Mouse (Mus musculus): ENCODE data around the gene Aldoc.

Gene Aldoc

DNA sequence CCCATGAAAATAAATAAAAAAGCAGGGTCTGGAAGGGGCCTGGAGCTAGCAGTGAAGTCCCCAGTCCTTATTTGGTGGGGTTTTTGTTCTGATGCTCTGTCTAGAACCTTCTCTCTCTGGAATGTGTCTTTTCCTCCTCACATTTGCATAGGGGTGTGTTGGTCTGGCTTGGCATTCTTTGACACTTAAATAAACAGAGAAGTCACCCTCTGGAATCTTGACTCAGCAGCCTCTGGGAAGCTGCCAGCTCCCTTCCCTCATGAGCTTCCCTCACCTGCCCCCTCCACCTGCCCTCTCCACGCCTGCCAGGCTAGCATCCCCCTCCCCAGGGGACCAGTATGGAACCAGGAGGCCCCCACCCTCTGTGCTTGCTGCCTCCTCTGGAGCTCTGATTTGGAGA, 47.6 kb downstream of the Aldoc start:
- TF ChIP-seq GATA4 (IDR thresholded peaks at IDR 0.05; ENCODE audit: insufficient replicate concordance, low read length) = no peak

GRCm38 (mm10) chr11:78371711-78372110, 48.9 kb downstream of the Aldoc start:
- no peak for TF ChIP-seq GATA4 (IDR thresholded peaks at IDR 0.05; ENCODE audit: insufficient replicate concordance, low read length)

GRCm38 (mm10) chr11:78372166-78372565, 49.4 kb downstream of the Aldoc start:
- TF ChIP-seq GATA4 (IDR thresholded peaks at IDR 0.05; ENCODE audit: insufficient replicate concordance, low read length) = no peak

DNA sequence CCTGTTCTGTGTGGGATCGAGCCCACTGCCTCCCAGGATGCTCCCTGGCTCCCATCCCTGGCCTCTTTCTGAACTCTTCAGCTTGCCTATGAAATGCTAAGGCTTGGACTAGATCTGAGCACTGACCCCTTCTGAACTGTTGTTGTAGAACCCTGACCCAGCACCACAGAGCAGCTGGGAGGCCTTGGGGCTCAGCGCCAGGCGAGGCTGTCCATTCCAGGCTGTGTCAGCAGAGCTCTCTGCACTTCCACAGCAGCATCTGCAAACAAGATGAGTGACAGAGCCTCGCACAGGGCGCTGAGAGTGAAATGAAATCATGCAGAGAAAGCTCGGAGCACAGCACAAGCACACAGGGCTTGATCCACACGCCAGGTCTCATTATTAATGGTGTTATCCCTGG, 49.8 kb downstream of the Aldoc start:
- no peak for TF ChIP-seq GATA4 (IDR thresholded peaks at IDR 0.05; ENCODE audit: insufficient replicate concordance, low read length)

DNA sequence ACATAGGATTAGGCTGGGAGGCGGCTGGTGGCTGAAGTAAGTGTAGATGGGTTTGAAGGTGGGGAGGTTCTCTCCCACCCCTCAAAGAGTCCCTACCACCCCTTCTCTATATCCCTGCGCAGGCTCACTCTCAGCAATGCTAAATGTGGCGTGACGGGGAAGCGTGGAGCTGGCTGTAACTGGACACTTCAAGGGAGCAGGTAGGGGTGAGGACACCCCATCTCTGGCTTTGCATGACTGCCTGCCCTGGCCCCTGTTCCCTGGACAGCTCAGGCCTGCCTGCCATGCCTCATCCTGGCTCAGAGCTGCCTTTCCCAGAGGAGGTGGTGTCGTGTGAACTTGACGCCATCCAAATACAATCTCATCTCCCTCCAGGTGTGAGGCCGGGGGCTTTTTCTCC, 51.4 kb downstream of the Aldoc start:
- TF ChIP-seq GATA4 (IDR thresholded peaks at IDR 0.05; ENCODE audit: insufficient replicate concordance, low read length) = no peak
